Mouse (Mus musculus) ES-E14 (cell line): ENCODE data around the gene Nhlh1. TPM values are rescaled to one million over a fixed set of nuclear protein-coding genes. Genes with fewer than 3 reads are reported as not detected.
A peak's percentile ranks its signal among the peaks of the same experiment; 100 is the strongest.

ENCODE experiments used
- DNase-seq: peaks from one replicate; pipeline ENCODE4 v3.0.0-alpha.2; 2013; ENCODE audit warnings: low read depth, low spot score
- H3K27ac ChIP-seq: 2 replicates; pipeline ENCODE4 v1.5.1; 2012; ENCODE audit warnings: low read depth, mild to moderate bottlenecking, low read length, moderate library complexity, mixed read lengths; ENCODE audit not compliant: poor library complexity, insufficient read depth, severe bottlenecking
- H3K36me3 ChIP-seq: 2 replicates; pipeline ENCODE4 v1.6.1; 2012; ENCODE audit warnings: mild to moderate bottlenecking, low read length, moderate library complexity, mixed read lengths; ENCODE audit not compliant: control insufficient read depth, poor library complexity, insufficient read depth, severe bottlenecking
- H3K4me1 ChIP-seq, 2 experiments: fragments of 150-350 bp in 1 of 2; sonication (generic) in 1 of 2; 2 replicates each; pipeline ENCODE4 v1.6.1; 2012; ENCODE audit warnings: low read length in 2 of 2, mild to moderate bottlenecking in 1 of 2, mixed read lengths in 1 of 2; ENCODE audit not compliant: control insufficient read depth in 2 of 2, insufficient read depth in 2 of 2, poor library complexity in 1 of 2
- H3K4me3 ChIP-seq, 2 experiments: fragments of 150-350 bp in 1 of 2; sonication (generic) in 1 of 2; 2 replicates each; pipeline ENCODE4 v1.5.1; 2012; ENCODE audit warnings: low read length in 2 of 2, low read depth in 1 of 2, mild to moderate bottlenecking in 1 of 2, mixed read lengths in 1 of 2; ENCODE audit not compliant: insufficient read depth in 1 of 2, poor library complexity in 1 of 2, severe bottlenecking in 1 of 2
- H3K9ac ChIP-seq: 2 replicates; pipeline ENCODE4 v1.6.1; 2012; ENCODE audit warnings: low read depth, mild to moderate bottlenecking, low read length, mixed read lengths; ENCODE audit not compliant: poor library complexity, insufficient read depth, severe bottlenecking
- H3K9me3 ChIP-seq: fragments of 150-350 bp; sonication (generic); 2 replicates; pipeline ENCODE4 v1.6.1; 2012; ENCODE audit warnings: low read depth, mild to moderate bottlenecking, low read length; ENCODE audit not compliant: control insufficient read depth, insufficient read depth
- CHD2 ChIP-seq: IDR thresholded peaks from 2 replicates; pipeline ENCODE4 v1.6.1; 2014; ENCODE audit warnings: mild to moderate bottlenecking, low read depth, low read length, inconsistent platforms
- HCFC1 ChIP-seq: IDR thresholded peaks from 2 replicates; pipeline ENCODE4 v1.6.1; 2012; ENCODE audit warnings: low read length, inconsistent platforms, borderline replicate concordance; ENCODE audit not compliant: insufficient read depth
- MAFK ChIP-seq: IDR thresholded peaks from 2 replicates; pipeline ENCODE4 v1.6.1; 2014; ENCODE audit warnings: mild to moderate bottlenecking, low read depth, low read length, inconsistent platforms; ENCODE audit not compliant: insufficient read depth
- ZC3H11A ChIP-seq: IDR thresholded peaks from 2 replicates; pipeline ENCODE4 v1.6.1; 2012; ENCODE audit warnings: low read depth, mild to moderate bottlenecking, inconsistent platforms, low read length, borderline replicate concordance
- ZNF384 ChIP-seq: IDR thresholded peaks from 2 replicates; pipeline ENCODE4 v1.6.1; 2012; ENCODE audit warnings: low read depth, low read length, inconsistent platforms
- in situ Hi-C, 2 experiments: fragments of 600-800 bp; cut with MboI; formaldehyde crosslinking; loops; one replicate each; pipeline ENCODE4 v1.15.1; 2025; ENCODE audit warnings: low sequenced_read_pairs in 2 of 2, inconsistent platforms in 1 of 2; ENCODE audit not compliant: unreplicated experiment in 2 of 2
- total RNA-seq: library from RNA; depleted of rRNA; stranded (reverse); fragments of 300-350 nt; gene quantifications from 2 replicates; pipeline ENCODE4 v1.2.3, GENCODE M21; 2012

Nhlh1 gene
- total RNA-seq, 1 experiment, result not detected

DNA sequence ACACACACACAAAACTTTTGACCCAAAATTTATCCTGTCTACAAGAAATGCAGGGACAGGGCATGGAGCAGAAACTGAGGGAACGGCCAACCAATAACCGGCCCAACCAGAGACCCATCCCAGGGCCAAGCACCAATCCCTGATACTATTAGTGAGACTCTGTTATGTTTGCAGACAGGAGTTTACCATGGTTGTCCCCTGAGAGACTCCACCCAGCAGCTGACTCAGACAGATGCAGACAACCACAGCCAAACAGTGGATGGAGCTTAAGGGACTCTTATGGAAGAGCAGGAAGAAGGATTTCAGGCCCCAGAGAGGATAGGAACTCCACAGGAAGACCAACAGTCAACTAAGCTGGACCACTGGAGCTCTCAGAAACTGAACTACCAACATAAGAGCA lies 27.5 kb downstream of the Nhlh1 start:
- TF ChIP-seq MAFK, result no peak
- TF ChIP-seq HCFC1, result no peak
- TF ChIP-seq CHD2, result no peak
- no peak for TF ChIP-seq ZNF384

DNA sequence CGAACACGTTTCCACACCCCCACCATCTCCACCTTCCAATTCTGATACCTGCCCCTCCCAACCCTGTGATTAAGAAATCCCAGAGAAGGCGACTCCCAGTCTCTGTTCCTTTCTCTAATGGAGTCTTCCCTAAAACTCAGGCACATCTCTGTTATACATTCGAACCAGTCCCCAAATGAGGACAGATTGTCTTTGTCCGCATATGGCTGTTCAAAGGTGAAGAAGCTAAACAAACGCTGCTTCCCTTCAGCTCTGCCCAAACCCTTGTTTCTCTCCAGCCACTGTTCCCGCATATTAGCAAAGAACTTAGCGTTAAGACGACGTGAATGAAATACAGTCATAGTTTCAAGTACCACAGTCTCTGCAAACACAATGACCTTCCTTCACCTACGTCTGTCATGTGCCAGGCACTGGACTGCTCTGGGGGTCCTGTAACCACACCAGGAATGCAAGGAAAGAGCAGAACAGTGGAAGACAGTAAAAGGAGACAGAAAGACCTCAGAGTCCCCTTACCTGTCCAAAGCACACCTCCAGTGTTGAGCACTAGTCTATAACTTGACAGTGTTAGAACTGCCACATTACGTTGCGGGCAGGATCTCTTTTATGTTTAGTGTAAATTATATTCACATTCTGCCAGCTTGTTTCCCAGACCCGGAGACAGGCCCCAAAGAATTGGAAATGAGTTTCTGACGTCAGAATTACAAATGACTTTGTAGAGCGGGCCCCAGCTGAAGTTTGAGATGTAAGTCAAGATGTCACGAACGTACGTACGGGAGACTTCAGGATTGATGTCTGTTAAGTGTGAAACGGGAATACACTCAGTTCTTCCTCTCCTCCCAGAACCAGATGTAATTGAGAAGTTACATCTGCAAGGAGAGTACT lies 28.7 kb downstream of the Nhlh1 start, which contains the start of gene Vangl2:
Vangl2 (minus strand) TSS at position 51 of the 882 bp plus-strand sequence.
- Histone ChIP-seq H3K9me3 (no peaks in the 10 kb centered on the region), H3K36me3 (peaks cover under 1% of the 10 kb centered on the region; the same call in 1 of the 2 replicates), H3K4me1 (peaks cover 2 to 30% of the 10 kb centered on the region in 2 experiments; a peak in 3 of 4 replicates), H3K4me3 (peak within 1 kb of the TSS; percentile 5 to 42; a peak in 1 of 4 replicates), H3K9ac (peak within 1 kb of the TSS; percentile 68; the same call in 1 of the 2 replicates), H3K27ac (no peak within 1 kb of the TSS)
- no peak for DNase-seq
- in situ Hi-C loops, result no loop called here
- TF ChIP-seq MAFK (no peak), ZNF384 (no peak), HCFC1 (no peak), ZC3H11A (no peak), CHD2 (no peak)

More for the DNA sequence above, 27.5 kb downstream of the Nhlh1 start:
- no peak overlapping the region for H3K4me3 ChIP-seq
- in situ Hi-C loops, result no loop called here
- H3K4me1 ChIP-seq, result peaks cover 2 to 20% of the 10 kb centered on the region in 2 experiments; a peak in 2 of 4 replicates
- no peaks in the 10 kb centered on the region for H3K36me3 ChIP-seq
- H3K9ac ChIP-seq, result no peak overlapping the region
- no peaks in the 10 kb centered on the region for H3K9me3 ChIP-seq
- no peak overlapping the region for H3K27ac ChIP-seq
- no peak for DNase-seq

DNA sequence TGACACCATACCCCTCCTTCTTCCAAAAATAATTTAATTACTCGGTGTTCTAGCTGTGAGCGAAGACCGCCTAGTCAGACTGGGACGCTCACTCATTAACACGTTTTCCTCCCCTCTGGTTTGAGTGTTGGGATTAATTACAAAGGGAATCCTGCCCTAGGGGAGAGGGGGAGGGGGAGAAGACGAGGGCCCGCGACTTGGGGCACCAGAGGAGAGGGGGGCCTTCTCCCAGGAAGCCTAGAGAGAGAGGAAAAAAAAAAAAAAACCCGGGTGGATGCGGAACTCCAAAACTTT lies 29.6 kb downstream of the Nhlh1 start:
- Histone ChIP-seq H3K9ac (peak overlapping the region; percentile 68; the same call in 1 of the 2 replicates), H3K9me3 (no peaks in the 10 kb centered on the region), H3K36me3 (peaks cover 2% of the 10 kb centered on the region; the same call in 1 of the 2 replicates), H3K4me1 (peaks cover 2 to 35% of the 10 kb centered on the region in 2 experiments; a peak in 3 of 4 replicates), H3K27ac (no peak overlapping the region), H3K4me3 (0 out of 4 replicates have a peak overlapping the region, but pooled peaks have one; percentile 5 to 42)
- TF ChIP-seq CHD2, result no peak
- TF ChIP-seq ZC3H11A, result no peak
- TF ChIP-seq HCFC1, result no peak
- TF ChIP-seq MAFK, result no peak
- TF ChIP-seq ZNF384, result no peak
- no peak for DNase-seq
- in situ Hi-C loops, result no loop called here

DNA sequence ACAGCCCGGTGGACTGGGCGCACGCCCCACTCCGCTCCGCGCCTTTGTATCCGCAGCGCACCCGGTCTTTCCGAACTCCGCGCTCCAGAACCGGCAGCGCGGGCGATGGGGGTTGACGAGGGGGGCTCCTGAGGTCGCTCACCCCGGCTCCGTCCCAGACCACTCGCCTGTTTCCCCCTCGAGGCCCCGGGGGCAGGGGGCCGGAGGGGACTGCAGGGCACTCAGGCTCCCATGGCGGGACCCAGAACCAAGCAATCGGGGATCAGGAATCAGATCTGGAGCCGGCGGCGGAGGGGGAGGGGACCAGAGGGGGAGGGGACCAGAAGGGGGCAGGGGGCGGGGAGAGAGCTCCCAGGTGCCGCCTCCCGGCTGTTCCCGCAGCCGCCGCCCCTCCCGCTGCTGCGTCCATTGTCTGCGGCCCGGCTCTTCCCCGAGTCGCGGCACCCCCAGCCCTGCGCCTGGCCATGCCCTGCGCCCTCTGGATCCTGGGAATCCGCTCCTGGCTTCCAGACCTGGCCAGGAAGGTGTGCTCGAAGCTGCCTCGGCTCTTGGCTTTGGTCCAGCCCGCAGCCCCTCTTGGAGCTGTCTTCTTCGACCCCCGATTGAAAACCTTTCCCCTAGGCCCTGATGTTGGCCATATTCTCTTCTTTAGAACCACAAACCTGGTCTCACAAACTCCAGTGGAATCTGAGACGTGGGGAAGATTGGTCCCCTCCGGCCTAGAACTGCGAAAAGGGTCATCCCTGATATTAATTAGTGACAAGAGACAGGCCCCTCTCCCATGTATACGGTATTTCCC lies 30.2 kb downstream of the Nhlh1 start:
- in situ Hi-C loops, result no loop called here
- Histone ChIP-seq H3K4me1 (peaks cover 2 to 40% of the 10 kb centered on the region in 2 experiments; a peak in 3 of 4 replicates), H3K4me3 (peak overlapping the region; percentile 91 to 96), H3K36me3 (peaks cover 2% of the 10 kb centered on the region; the same call in 1 of the 2 replicates), H3K27ac (no peak overlapping the region), H3K9me3 (no peaks in the 10 kb centered on the region), H3K9ac (peak overlapping the region; percentile 91)
- peak; percentile 69 for DNase-seq
- TF ChIP-seq HCFC1 (peak; percentile 29; the same call in 1 of the 2 replicates), CHD2 (no peak), ZNF384 (no peak), MAFK (no peak)
